Mouse (Mus musculus) midbrain, embryonic 11.5 days (tissue): ENCODE results near the gene Fam69b. TPM values are rescaled to one million over a fixed set of nuclear protein-coding genes. Genes with fewer than 3 reads are reported as not detected.
A peak's percentile ranks its signal among the peaks of the same experiment; 100 is the strongest.

Experiments used
- ATAC-seq: fragments of 200-750 bp; cut with Nextera tagmentation; 2 replicates; pipeline ENCODE4 v1.8.0; 2017; ENCODE audit warnings: moderate TSS enrichment, moderate library complexity; ENCODE audit not compliant: low FRiP score
- DNase-seq: peaks from one replicate; pipeline ENCODE4 v3.0.0; 2015; ENCODE audit warnings: low spot score; ENCODE audit errors: missing footprints
- H3K27ac ChIP-seq: fragments of 300-500 bp; sonication (generic); 2 replicates; pipeline ENCODE4 v1.5.1; 2014; ENCODE audit warnings: low read depth, low read length
- H3K27me3 ChIP-seq: fragments of 300-500 bp; sonication (generic); 2 replicates; pipeline ENCODE4 v1.6.1; 2014; ENCODE audit warnings: mild to moderate bottlenecking, low read length, moderate library complexity, mixed read lengths; ENCODE audit not compliant: control insufficient read depth, insufficient read depth
- H3K36me3 ChIP-seq: fragments of 300-500 bp; sonication (generic); 2 replicates; pipeline ENCODE4 v1.6.1; 2014; ENCODE audit warnings: mild to moderate bottlenecking, low read length, moderate library complexity, mixed read lengths; ENCODE audit not compliant: control insufficient read depth, insufficient read depth
- H3K4me1 ChIP-seq: fragments of 300-500 bp; sonication (generic); 2 replicates; pipeline ENCODE4 v1.6.1; 2014; ENCODE audit warnings: low read length; ENCODE audit not compliant: control insufficient read depth, insufficient read depth
- H3K4me2 ChIP-seq: fragments of 300-500 bp; sonication (generic); 2 replicates; pipeline ENCODE4 v1.6.1; 2014; ENCODE audit warnings: mild to moderate bottlenecking, moderate library complexity
- H3K4me3 ChIP-seq: fragments of 300-500 bp; sonication (generic); 2 replicates; pipeline ENCODE4 v1.5.1; 2014; ENCODE audit warnings: low read depth, low read length
- H3K9ac ChIP-seq: fragments of 300-500 bp; sonication (generic); 2 replicates; pipeline ENCODE4 v1.6.1; 2014; ENCODE audit warnings: low read length
- H3K9me3 ChIP-seq: fragments of 300-500 bp; sonication (generic); 2 replicates; pipeline ENCODE4 v1.6.1; 2016; ENCODE audit warnings: low read length; ENCODE audit not compliant: control insufficient read depth
- WGBS: fragments of 180-500 bp; shearing (Covaris S2); extraction: QIAGEN DNeasy Blood & Tissue Kit; methylation state at CpG from one replicate; pipeline ENCODE4 v1.1.7; 2014; 5-methylcytosine and 5-hydroxymethylcytosine counted together
- polyA plus RNA-seq: library from polyadenylated mRNA; unstranded; fragments of >200 nt; fragmentation: Nextera tagmentation; extraction: Ambion mirVana; gene quantifications from 2 replicates; pipeline ENCODE4 v1.2.1, GENCODE M21; 2014

The Fam69b gene
- polyA plus RNA-seq = 42.9 and 47.4 TPM in 2 replicates

- peak; percentile 76 for ATAC-seq
- peaks cover 13% of the 10 kb centered on the region for H3K4me1 ChIP-seq
- under 1% methylated on average over 65 of the region's 70 CpGs for WGBS
- H3K4me2 ChIP-seq = peak within 1 kb of the TSS; percentile 96
- peak; percentile 97 for DNase-seq
- H3K36me3 ChIP-seq = no peaks in the 10 kb centered on the region
- peak within 1 kb of the TSS; percentile 59 for H3K27ac ChIP-seq
- H3K4me3 ChIP-seq = peak within 1 kb of the TSS; percentile 69
- peak within 1 kb of the TSS; percentile 93 for H3K9ac ChIP-seq
- H3K27me3 ChIP-seq = no peaks in the 10 kb centered on the region
- no peaks in the 10 kb centered on the region for H3K9me3 ChIP-seq
Observed at GRCm38 (mm10) chr2:26627921-26628739, at the start of gene Fam69b. Gene Fam69b, plus strand, starts transcription at chr2:26628457.

GRCm38 (mm10) chr2:26579714-26580113 lies 48.5 kb upstream of the Fam69b start, which contains the start of gene Egfl7:
Gene Egfl7, plus strand, starts transcription at chr2:26580014.
- WGBS = 100% methylated on average over 1 of the region's 1 CpGs
- no peak for ATAC-seq
- H3K9me3 ChIP-seq = no peaks in the 10 kb centered on the region
- no peak within 1 kb of the TSS for H3K4me2 ChIP-seq
- no peak within 1 kb of the TSS for H3K4me3 ChIP-seq
- 0 out of 2 replicates have a peak, but pooled peaks cover 4% of the 10 kb centered on the region for H3K4me1 ChIP-seq
- H3K27me3 ChIP-seq = no peaks in the 10 kb centered on the region; the same call in 1 of the 2 replicates
- no peaks in the 10 kb centered on the region for H3K36me3 ChIP-seq
- H3K9ac ChIP-seq = no peak within 1 kb of the TSS
- no peak within 1 kb of the TSS for H3K27ac ChIP-seq
- no peak for DNase-seq

GRCm38 (mm10) chr2:26580751-26581150 lies 47.5 kb upstream of the Fam69b start:
- Histone ChIP-seq H3K27ac (no peak overlapping the region), H3K36me3 (no peaks in the 10 kb centered on the region), H3K27me3 (no peaks in the 10 kb centered on the region; the same call in 1 of the 2 replicates), H3K4me3 (no peak overlapping the region), H3K4me2 (no peak overlapping the region), H3K4me1 (no peaks in the 10 kb centered on the region), H3K9ac (no peak overlapping the region), H3K9me3 (no peaks in the 10 kb centered on the region)
- ATAC-seq (no peak), DNase-seq (no peak)
- WGBS = 88% methylated on average over 5 of the region's 5 CpGs

GRCm38 (mm10) chr2:26582203-26582602 lies 46.1 kb upstream of the Fam69b start:
- Histone ChIP-seq H3K36me3 (no peaks in the 10 kb centered on the region), H3K27me3 (no peaks in the 10 kb centered on the region; the same call in 1 of the 2 replicates), H3K27ac (no peak overlapping the region), H3K4me3 (no peak overlapping the region), H3K9ac (no peak overlapping the region), H3K4me1 (peaks cover 4% of the 10 kb centered on the region; the same call in 1 of the 2 replicates), H3K9me3 (no peaks in the 10 kb centered on the region), H3K4me2 (no peak overlapping the region)
- 64% methylated on average over 2 of the region's 2 CpGs for WGBS
- DNase-seq = no peak
- no peak for ATAC-seq

GRCm38 (mm10) chr2:26582741-26583140 lies 45.5 kb upstream of the Fam69b start:
- no peaks in the 10 kb centered on the region for H3K36me3 ChIP-seq
- no peak overlapping the region for H3K27ac ChIP-seq
- WGBS = 72% methylated on average over 7 of the region's 7 CpGs
- ATAC-seq = no peak
- H3K9me3 ChIP-seq = no peaks in the 10 kb centered on the region
- no peak for DNase-seq
- no peak overlapping the region for H3K4me2 ChIP-seq
- peaks cover 4% of the 10 kb centered on the region; the same call in 1 of the 2 replicates for H3K4me1 ChIP-seq
- H3K4me3 ChIP-seq = no peak overlapping the region
- H3K27me3 ChIP-seq = no peaks in the 10 kb centered on the region; the same call in 1 of the 2 replicates
- no peak overlapping the region for H3K9ac ChIP-seq

- no peak overlapping the region for H3K4me3 ChIP-seq
- no peaks in the 10 kb centered on the region for H3K9me3 ChIP-seq
- H3K27me3 ChIP-seq = no peaks in the 10 kb centered on the region; the same call in 1 of the 2 replicates
- no peak overlapping the region for H3K27ac ChIP-seq
- no peak overlapping the region for H3K9ac ChIP-seq
- no peaks in the 10 kb centered on the region for H3K36me3 ChIP-seq
- peaks cover 4% of the 10 kb centered on the region; the same call in 1 of the 2 replicates for H3K4me1 ChIP-seq
- no peak for ATAC-seq
- H3K4me2 ChIP-seq = no peak overlapping the region
- 83% methylated on average over 11 of the region's 11 CpGs for WGBS
- no peak for DNase-seq
Observed at GRCm38 (mm10) chr2:26583640-26584039, 44.6 kb upstream of the Fam69b start.

- H3K27me3 ChIP-seq = no peaks in the 10 kb centered on the region
- H3K27ac ChIP-seq = no peak overlapping the region
- H3K4me1 ChIP-seq = peaks cover 4% of the 10 kb centered on the region; the same call in 1 of the 2 replicates
- no peaks in the 10 kb centered on the region for H3K36me3 ChIP-seq
- H3K4me2 ChIP-seq = no peak overlapping the region
- DNase-seq (no peak), ATAC-seq (no peak)
- 61% methylated on average over 6 of the region's 6 CpGs for WGBS
- H3K9ac ChIP-seq = no peak overlapping the region
- no peak overlapping the region for H3K4me3 ChIP-seq
- no peaks in the 10 kb centered on the region for H3K9me3 ChIP-seq
Observed at GRCm38 (mm10) chr2:26585713-26586112, 42.5 kb upstream of the Fam69b start.

GRCm38 (mm10) chr2:26586294-26587043 lies 41.8 kb upstream of the Fam69b start, which contains the start of gene Gm20532:
Gene Gm20532, plus strand, starts transcription at chr2:26586639.
- ATAC-seq = peak; percentile 91
- under 1% methylated on average over 52 of the region's 65 CpGs for WGBS

More at GRCm38 (mm10) chr2:26586294-26587043, 41.8 kb upstream of the Fam69b start, which contains the start of gene Gm20532:
- peak within 1 kb of the TSS; percentile 69 for H3K4me2 ChIP-seq
- H3K9ac ChIP-seq = peak within 1 kb of the TSS; percentile 70
- no peaks in the 10 kb centered on the region for H3K27me3 ChIP-seq
- no peaks in the 10 kb centered on the region for H3K9me3 ChIP-seq
- no peaks in the 10 kb centered on the region for H3K36me3 ChIP-seq
- H3K27ac ChIP-seq = peak within 1 kb of the TSS; percentile 8; the same call in 1 of the 2 replicates
- H3K4me3 ChIP-seq = peak within 1 kb of the TSS; percentile 58
- H3K4me1 ChIP-seq = peaks cover 4% of the 10 kb centered on the region; the same call in 1 of the 2 replicates
- peak; percentile 98 for DNase-seq
